Mouse (Mus musculus) lung, embryonic 15.5 days (tissue): Measurements from ENCODE around the gene Ssna1. TPM values are rescaled to one million over a fixed set of nuclear protein-coding genes. Genes with fewer than 3 reads are reported as not detected.

Experiments
- ATAC-seq: fragments of 200-750 bp; cut with Nextera tagmentation; 2 replicates; pipeline ENCODE4 v1.8.0; 2017; ENCODE audit warnings: moderate number of reproducible peaks, borderline replicate concordance; ENCODE audit not compliant: low FRiP score, low TSS enrichment; ENCODE audit errors: extremely low read depth
- H3K27ac ChIP-seq: fragments of 300-500 bp; sonication (generic); 2 replicates; pipeline ENCODE4 v1.5.1; 2015; ENCODE audit warnings: moderate library complexity, mild to moderate bottlenecking, inconsistent platforms
- H3K27me3 ChIP-seq: fragments of 300-500 bp; sonication (generic); 2 replicates; pipeline ENCODE4 v1.6.1; 2015; ENCODE audit warnings: inconsistent platforms
- H3K36me3 ChIP-seq: fragments of 300-500 bp; sonication (generic); 2 replicates; pipeline ENCODE4 v1.6.1; 2015; ENCODE audit warnings: inconsistent platforms
- H3K4me1 ChIP-seq: fragments of 300-500 bp; sonication (generic); 2 replicates; pipeline ENCODE4 v1.6.1; 2015; ENCODE audit warnings: inconsistent platforms
- H3K4me2 ChIP-seq: fragments of 300-500 bp; sonication (generic); 2 replicates; pipeline ENCODE4 v1.6.1; 2015; ENCODE audit warnings: inconsistent platforms, mild to moderate bottlenecking, moderate library complexity
- H3K4me3 ChIP-seq: fragments of 300-500 bp; sonication (generic); 2 replicates; pipeline ENCODE4 v1.5.1; 2015; ENCODE audit warnings: mild to moderate bottlenecking, inconsistent platforms
- H3K9ac ChIP-seq: fragments of 300-500 bp; sonication (generic); 2 replicates; pipeline ENCODE4 v1.6.1; 2015; ENCODE audit warnings: inconsistent platforms
- H3K9me3 ChIP-seq: fragments of 300-500 bp; sonication (generic); 2 replicates; pipeline ENCODE4 v1.6.1; 2016; ENCODE audit warnings: inconsistent platforms
- WGBS: fragments of 180-500 bp; shearing (Covaris S2); methylation state at CpG from one replicate; pipeline ENCODE4 v1.1.7; 2015; 5-methylcytosine and 5-hydroxymethylcytosine counted together
- polyA plus RNA-seq: library from polyadenylated mRNA; unstranded; fragments of >200 nt; fragmentation: Nextera tagmentation; extraction: Ambion mirVana; gene quantifications from 2 replicates; pipeline ENCODE4 v1.2.1, GENCODE M21; 2015

Gene Ssna1
- polyA plus RNA-seq, 1 experiment from 2014 or later: 239 TPM

DNA sequence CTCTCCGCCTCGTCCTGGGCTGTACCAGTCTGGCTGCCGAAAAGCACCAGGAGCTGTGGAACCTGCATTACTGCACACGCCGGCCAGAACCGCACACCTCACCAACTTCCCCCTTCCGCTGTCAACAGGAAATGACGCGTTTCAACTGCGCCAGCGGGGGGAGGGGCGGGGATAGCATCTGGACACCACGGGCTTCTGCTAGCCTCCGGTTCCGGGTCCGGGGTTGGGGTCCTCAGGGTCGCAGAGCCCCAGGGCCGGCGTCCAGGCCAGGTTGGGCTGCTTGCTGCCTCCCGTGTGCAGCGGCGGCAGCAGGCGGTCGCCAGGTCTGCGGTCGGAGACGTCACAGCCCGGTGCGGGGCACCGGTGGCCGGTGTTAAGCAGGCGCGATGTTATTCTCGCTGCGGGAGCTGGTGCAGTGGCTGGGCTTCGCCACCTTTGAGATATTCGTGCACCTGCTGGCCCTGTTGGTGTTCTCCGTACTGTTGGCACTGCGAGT is 16.9 kb downstream of the Ssna1 start, which contains the start of gene Tmem203:
Gene Tmem203, plus strand, starts transcription at position 156 of the 496 bp plus-strand sequence.
- peak within 1 kb of the TSS; percentile 71 for H3K4me3 ChIP-seq
- 0% methylated on average over 39 of the region's 39 CpGs for WGBS
- peak; percentile 89 for ATAC-seq
- peak within 1 kb of the TSS; percentile 54 for H3K27ac ChIP-seq
- H3K36me3 ChIP-seq: peaks cover 12% of the 10 kb centered on the region; the same call in 1 of the 2 replicates
- no peaks in the 10 kb centered on the region for H3K27me3 ChIP-seq
- H3K9me3 ChIP-seq: no peaks in the 10 kb centered on the region
- H3K9ac ChIP-seq: peak within 1 kb of the TSS; percentile 71
- peaks cover 21% of the 10 kb centered on the region for H3K4me1 ChIP-seq
- H3K4me2 ChIP-seq: peak within 1 kb of the TSS; percentile 93

DNA sequence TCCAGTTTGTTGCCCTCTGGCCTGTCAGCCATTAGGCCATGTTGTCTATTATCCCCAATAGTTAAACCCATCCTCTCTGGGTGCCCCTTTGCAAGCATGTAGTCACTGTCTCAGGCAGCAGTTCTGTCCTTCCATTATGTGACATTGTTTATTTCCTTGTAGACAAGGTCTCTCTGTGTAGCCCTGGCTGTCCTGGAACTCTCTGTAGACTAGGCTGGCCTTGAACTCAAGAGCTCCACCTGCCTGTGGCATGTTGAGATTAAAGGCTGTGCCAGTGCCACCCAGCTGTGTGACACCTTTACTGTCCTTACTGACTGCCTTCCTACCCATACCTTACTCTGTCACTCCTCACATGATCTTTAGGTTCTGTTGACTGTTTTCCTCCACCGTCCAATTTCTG is 19.9 kb downstream of the Ssna1 start:
- ATAC-seq: no peak
- Histone ChIP-seq H3K9ac (no peak overlapping the region), H3K27me3 (no peaks in the 10 kb centered on the region), H3K27ac (no peak overlapping the region), H3K36me3 (peaks cover 34% of the 10 kb centered on the region; the same call in 1 of the 2 replicates), H3K4me3 (no peak overlapping the region), H3K9me3 (no peaks in the 10 kb centered on the region), H3K4me2 (no peak overlapping the region), H3K4me1 (peaks cover 21% of the 10 kb centered on the region)
- WGBS: 89% methylated on average over 1 of the region's 1 CpGs

DNA sequence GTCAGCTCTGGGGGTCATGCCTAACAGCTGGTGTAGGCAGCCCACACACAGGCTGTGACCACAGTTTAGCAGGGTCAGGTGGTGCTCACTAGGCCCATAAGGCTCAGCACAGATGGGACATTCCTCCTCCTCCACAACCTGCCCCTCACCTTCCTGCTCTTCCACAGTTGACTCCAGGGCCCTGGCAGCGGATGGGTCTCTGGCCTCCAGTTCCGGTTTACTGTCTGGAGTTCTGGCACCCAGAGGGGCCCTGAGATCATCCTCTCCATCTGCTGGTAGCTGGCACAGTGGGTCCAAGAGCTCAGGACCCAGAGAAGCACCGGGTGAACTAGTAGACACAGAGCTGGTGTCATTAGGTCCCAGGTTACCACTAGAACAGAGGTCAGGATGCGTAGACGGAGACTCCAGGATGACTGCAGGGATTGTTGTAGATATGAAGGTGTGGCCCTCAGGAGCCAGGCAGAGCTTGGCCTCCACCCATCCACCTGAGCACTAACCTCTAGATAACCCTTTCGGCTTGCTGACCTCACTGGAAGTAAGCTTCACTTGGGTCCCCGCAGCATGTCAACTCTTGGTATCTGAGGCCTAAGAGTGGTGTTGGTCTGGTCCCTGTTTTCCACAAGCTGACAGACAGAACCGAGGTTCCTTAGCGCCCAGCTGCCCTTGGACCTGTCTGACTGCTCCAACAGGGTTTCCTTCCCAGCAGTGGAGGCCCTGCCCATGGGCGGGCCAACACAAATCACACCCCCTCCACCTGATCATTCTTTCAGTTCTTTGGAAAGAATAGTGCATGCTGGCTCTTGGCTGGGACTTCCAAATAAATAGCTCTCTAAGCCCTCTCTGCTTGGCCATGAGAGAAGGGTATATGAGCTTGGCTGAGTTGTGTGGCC is 25.8 kb downstream of the Ssna1 start, which contains the start of gene AL732309.1:
Gene AL732309.1, minus strand, starts transcription at position 681 of the 890 bp plus-strand sequence.
- H3K4me3 ChIP-seq: no peak within 1 kb of the TSS
- H3K27ac ChIP-seq: no peak within 1 kb of the TSS
- 77% methylated on average over 10 of the region's 10 CpGs for WGBS
- peaks cover 31% of the 10 kb centered on the region; the same call in 1 of the 2 replicates for H3K36me3 ChIP-seq
- peaks cover 21% of the 10 kb centered on the region for H3K27me3 ChIP-seq
- H3K9me3 ChIP-seq: no peaks in the 10 kb centered on the region
- no peak within 1 kb of the TSS for H3K9ac ChIP-seq
- no peak for ATAC-seq
- peaks cover 15% of the 10 kb centered on the region for H3K4me1 ChIP-seq
- no peak within 1 kb of the TSS for H3K4me2 ChIP-seq

DNA sequence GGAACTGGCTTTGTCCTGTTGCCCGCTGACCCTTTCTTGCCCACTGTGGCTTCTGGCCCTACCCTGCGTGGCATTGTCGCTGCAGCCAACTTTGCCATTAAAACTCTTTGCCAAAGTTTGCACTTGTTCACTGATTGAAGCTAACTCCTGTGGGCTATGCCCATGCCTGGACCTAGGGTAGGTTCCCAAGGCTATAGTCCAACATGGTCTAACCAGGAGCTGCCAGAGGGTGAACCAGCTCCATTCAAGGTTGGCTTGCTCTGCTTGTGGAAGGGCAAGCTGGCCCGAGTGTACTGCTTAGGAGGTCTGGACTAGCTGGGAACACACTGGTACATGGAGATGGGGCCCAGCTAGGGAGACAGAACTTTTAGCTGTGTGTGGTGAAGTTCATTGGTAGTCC is 28.1 kb downstream of the Ssna1 start:
- H3K27ac ChIP-seq: no peak overlapping the region
- peaks cover 13% of the 10 kb centered on the region; the same call in 1 of the 2 replicates for H3K36me3 ChIP-seq
- 82% methylated on average over 4 of the region's 4 CpGs for WGBS
- peaks cover 27% of the 10 kb centered on the region for H3K4me1 ChIP-seq
- no peaks in the 10 kb centered on the region for H3K9me3 ChIP-seq
- H3K27me3 ChIP-seq: peaks cover 25% of the 10 kb centered on the region
- ATAC-seq: no peak
- H3K4me3 ChIP-seq: no peak overlapping the region
- H3K9ac ChIP-seq: no peak overlapping the region
- no peak overlapping the region for H3K4me2 ChIP-seq

DNA sequence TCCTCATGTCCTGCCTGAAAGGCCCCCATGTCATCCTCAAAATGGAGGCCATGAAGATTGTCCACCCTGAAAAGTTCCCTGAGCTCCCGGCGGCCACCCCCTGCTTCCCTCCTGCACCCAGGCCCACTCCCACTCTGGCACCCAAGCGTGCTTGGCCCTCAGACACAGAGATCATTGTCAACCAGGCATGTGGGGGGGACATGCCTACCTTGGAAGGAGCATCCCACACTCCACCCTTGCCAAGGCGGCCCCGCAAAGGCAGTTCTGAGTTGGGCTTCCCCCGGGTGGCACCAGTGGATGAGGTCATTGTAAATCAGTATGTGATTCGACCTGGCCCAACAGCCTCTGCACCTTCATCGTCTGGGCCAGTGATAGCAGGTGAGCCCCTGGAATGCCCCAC is 28.9 kb downstream of the Ssna1 start:
- no peaks in the 10 kb centered on the region for H3K9me3 ChIP-seq
- no peak overlapping the region for H3K27ac ChIP-seq
- H3K9ac ChIP-seq: no peak overlapping the region
- WGBS: 66% methylated on average over 8 of the region's 8 CpGs
- ATAC-seq: no peak
- no peak overlapping the region for H3K4me2 ChIP-seq
- H3K4me3 ChIP-seq: no peak overlapping the region
- peaks cover 27% of the 10 kb centered on the region for H3K4me1 ChIP-seq
- peaks cover 6% of the 10 kb centered on the region; the same call in 1 of the 2 replicates for H3K36me3 ChIP-seq
- H3K27me3 ChIP-seq: peaks cover 25% of the 10 kb centered on the region

DNA sequence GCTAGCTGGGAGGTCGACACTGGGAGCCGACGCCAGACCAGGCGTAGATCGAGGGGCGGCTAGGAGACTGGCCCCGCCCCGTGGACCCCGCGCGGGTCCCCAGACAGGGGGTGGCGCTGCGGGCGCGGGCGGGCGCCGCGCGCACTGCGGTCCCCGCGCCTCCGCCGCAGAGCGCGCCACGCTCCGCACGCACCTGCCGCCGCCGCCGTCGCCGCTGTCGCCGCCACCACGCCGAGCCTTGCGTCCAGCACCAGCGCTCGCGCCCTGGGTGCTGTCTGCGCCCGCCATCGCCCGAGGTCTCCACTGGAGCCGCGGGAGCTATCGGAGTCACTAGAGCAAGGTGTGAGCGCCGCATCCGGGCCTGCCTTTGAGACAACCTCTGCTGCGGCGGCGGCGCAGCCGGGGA is 30.1 kb downstream of the Ssna1 start, which contains the start of the genes Rnf208 and Cysrt1:
Gene Rnf208, plus strand, starts transcription at position 155 of the 406 bp plus-strand sequence.
Gene Cysrt1, minus strand, starts transcription at position 352 of the 406 bp plus-strand sequence.
- Histone ChIP-seq H3K36me3 (no peaks in the 10 kb centered on the region), H3K27ac (no peak within 1 kb of the TSS), H3K9me3 (no peaks in the 10 kb centered on the region), H3K27me3 (peaks cover 25% of the 10 kb centered on the region), H3K4me2 (peak within 1 kb of the TSS; percentile 97), H3K4me3 (peak within 1 kb of the TSS; percentile 50), H3K9ac (peak within 1 kb of the TSS; percentile 42), H3K4me1 (peaks cover 27% of the 10 kb centered on the region)
- WGBS: under 1% methylated on average over 34 of the region's 59 CpGs
- no peak for ATAC-seq

DNA sequence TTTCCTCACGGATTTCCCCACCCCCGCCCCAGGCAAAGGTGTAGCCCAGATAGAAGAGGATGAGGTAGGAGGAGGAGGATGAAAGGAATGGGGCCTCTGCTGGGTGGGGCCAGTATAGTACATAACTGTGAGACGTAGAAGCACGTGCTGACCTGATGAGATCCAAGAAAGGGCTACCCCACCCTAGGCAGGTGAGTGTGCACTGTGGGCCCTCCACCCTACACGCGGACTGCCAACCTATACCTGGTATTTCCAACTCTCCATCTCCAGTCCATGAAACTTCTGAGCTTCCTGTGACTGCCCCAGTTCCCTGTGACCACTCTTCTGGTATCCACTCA is 30.8 kb downstream of the Ssna1 start:
- Histone ChIP-seq H3K27ac (no peak overlapping the region), H3K36me3 (no peaks in the 10 kb centered on the region), H3K9me3 (no peaks in the 10 kb centered on the region), H3K9ac (no peak overlapping the region), H3K27me3 (peaks cover 25% of the 10 kb centered on the region), H3K4me3 (peak overlapping the region; percentile 50), H3K4me2 (peak overlapping the region; percentile 97), H3K4me1 (peaks cover 27% of the 10 kb centered on the region)
- whole genome bisulfite sequencing: 12% methylated on average over 6 of the region's 6 CpGs
- 0 out of 2 replicates have a peak, but pooled peaks have one; percentile 20 for ATAC-seq

DNA sequence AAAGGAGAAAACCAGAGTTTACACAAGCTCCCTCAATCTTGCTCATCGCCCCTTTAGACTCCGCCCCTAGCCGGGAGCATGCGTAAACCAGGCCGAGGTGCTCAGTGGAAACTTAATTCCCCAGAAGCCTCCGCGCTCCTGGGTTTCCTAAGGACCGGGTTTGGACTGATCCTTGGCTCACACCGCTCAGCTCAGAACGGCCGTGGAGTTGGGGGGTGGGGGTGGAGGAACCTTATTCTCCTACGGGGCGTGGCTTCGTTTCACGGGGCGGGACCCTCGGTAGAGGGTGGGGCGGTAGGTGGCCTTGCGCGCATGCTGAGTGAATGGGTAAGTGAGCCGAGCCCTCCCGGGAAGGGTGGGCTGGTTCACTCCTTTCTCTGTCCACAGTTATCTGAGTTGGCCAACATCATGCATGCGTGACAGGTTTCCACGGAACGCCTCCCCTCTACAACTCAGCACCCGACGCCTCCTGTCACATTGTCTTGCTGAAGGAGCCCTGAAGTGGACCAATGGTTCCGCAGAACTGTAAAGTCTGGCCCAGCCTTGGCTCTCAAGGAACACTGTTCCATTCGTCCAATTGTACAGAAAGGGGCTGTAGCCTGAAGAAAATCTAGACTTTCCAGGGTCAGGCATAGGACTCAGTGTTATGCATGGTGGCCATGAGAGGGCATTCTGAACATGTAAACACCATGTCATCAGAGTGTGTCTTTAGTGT is 31.4 kb downstream of the Ssna1 start:
- H3K27me3 ChIP-seq: peaks cover 30% of the 10 kb centered on the region
- peak overlapping the region; percentile 97 for H3K4me2 ChIP-seq
- WGBS: under 1% methylated on average over 29 of the region's 29 CpGs
- H3K4me3 ChIP-seq: peak overlapping the region; percentile 50
- peak overlapping the region; percentile 22; the same call in 1 of the 2 replicates for H3K27ac ChIP-seq
- peaks cover 27% of the 10 kb centered on the region for H3K4me1 ChIP-seq
- peak overlapping the region; percentile 23; the same call in 1 of the 2 replicates for H3K9ac ChIP-seq
- peak; percentile 83 for ATAC-seq
- H3K36me3 ChIP-seq: no peaks in the 10 kb centered on the region
- H3K9me3 ChIP-seq: no peaks in the 10 kb centered on the region

DNA sequence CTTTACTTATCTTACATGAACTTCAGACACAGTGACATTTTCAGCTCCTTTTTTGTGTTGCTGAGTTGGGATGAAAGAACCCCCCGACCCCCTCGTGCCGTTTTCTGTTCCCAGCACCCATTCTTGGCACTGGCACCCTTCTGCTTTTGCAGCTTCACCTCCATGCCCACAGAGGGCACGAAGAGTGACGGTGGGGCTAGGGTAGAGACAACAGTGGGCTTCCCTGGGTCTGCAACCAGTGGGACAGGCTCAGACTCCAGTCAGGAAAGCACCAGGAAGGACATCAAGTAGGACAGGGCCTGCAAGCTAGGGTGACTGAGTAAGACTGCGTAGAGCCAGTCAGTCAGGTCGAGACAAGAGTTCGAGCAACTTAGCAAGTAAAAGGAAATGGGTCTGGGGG is 31.9 kb downstream of the Ssna1 start:
- peaks cover 27% of the 10 kb centered on the region for H3K4me1 ChIP-seq
- peak overlapping the region; percentile 22; the same call in 1 of the 2 replicates for H3K27ac ChIP-seq
- H3K9me3 ChIP-seq: no peaks in the 10 kb centered on the region
- ATAC-seq: 0 out of 2 replicates have a peak, but pooled peaks have one; percentile 8
- H3K9ac ChIP-seq: 0 out of 2 replicates have a peak overlapping the region, but pooled peaks have one; percentile 23
- H3K4me3 ChIP-seq: peak overlapping the region; percentile 50
- WGBS: 51% methylated on average over 8 of the region's 8 CpGs
- no peaks in the 10 kb centered on the region for H3K36me3 ChIP-seq
- peak overlapping the region; percentile 97 for H3K4me2 ChIP-seq
- H3K27me3 ChIP-seq: peaks cover 32% of the 10 kb centered on the region

DNA sequence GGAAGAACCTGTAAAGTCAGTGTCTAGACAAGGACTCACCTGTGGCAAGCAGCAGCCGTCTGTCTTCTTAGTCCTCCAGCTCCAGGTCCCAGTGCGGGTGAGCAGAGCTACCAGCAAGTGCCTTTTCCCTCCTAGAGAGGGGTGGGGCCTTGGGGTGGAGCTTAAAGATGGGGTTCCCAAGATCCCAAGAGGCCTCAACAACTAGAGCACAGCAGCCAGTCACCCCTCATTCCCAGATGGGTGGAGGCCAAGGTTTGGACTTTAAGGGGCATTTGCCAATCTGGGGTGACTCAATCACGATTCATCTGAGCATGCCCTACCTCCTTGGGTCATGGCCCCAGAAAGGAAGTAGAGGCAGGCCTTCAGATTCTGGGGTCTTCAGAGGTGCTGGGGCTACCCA is 32.5 kb downstream of the Ssna1 start:
- Histone ChIP-seq H3K36me3 (no peaks in the 10 kb centered on the region), H3K9me3 (no peaks in the 10 kb centered on the region)
- 81% methylated on average over 3 of the region's 3 CpGs for WGBS

DNA sequence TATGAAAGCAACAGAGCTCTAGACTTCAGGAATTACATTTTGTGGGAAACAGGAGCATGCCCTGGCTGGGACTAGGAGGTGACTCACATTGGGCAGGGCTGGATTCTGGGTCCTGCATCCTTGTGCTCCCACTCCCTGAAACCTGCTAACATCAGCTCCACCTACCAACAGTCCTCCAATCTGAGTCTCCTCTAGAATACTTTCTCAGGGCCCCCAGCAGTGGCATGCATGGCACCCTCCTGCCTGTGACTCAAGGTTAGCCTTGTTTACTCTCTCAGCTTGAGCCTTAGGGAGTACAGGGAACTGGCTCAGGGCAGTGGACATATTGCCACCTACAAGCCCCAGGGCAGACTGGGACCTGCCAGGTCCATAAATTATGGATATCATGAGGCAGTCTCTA is 34.1 kb downstream of the Ssna1 start:
- Histone ChIP-seq H3K9ac (no peak overlapping the region), H3K9me3 (no peaks in the 10 kb centered on the region), H3K27me3 (peaks cover 33% of the 10 kb centered on the region), H3K4me1 (peaks cover 27% of the 10 kb centered on the region), H3K36me3 (no peaks in the 10 kb centered on the region), H3K4me2 (no peak overlapping the region), H3K27ac (no peak overlapping the region), H3K4me3 (no peak overlapping the region)
- no peak for ATAC-seq

More for the DNA sequence above, 32.5 kb downstream of the Ssna1 start:
- Histone ChIP-seq H3K4me1 (peaks cover 27% of the 10 kb centered on the region), H3K4me2 (no peak overlapping the region), H3K9ac (no peak overlapping the region), H3K27me3 (peaks cover 32% of the 10 kb centered on the region), H3K4me3 (no peak overlapping the region), H3K27ac (no peak overlapping the region)
- ATAC-seq: no peak
